Mouse (Mus musculus): Measurements from ENCODE around the gene Ahdc1.

The Ahdc1 gene

GRCm38 (mm10) chr4:133035446-133035845 is 24.4 kb downstream of the Ahdc1 start:
- in situ Hi-C loops (cut with MboI, MseI) = no loop called here

- in situ Hi-C loops (cut with MboI, MseI) = no loop called here
These were observed 24.9 kb downstream of the Ahdc1 start for GRCm38 (mm10) chr4:133035946-133036345.

- in situ Hi-C loops (cut with MboI, MseI) = no loop called here
These were observed 26.2 kb downstream of the Ahdc1 start for GRCm38 (mm10) chr4:133037293-133037692.

- in situ Hi-C loops (cut with MboI, MseI) = no loop called here
These were observed 26.7 kb downstream of the Ahdc1 start for GRCm38 (mm10) chr4:133037798-133038197.

GRCm38 (mm10) chr4:133038521-133039115 is 27.6 kb downstream of the Ahdc1 start:
- in situ Hi-C loops (cut with MboI, MseI) = no loop called here

- in situ Hi-C loops (cut with MboI, MseI) = no loop called here
These were observed 28.2 kb downstream of the Ahdc1 start for GRCm38 (mm10) chr4:133039116-133039819.

GRCm38 (mm10) chr4:133039832-133040231 is 28.8 kb downstream of the Ahdc1 start:
- in situ Hi-C loops (cut with MboI, MseI) = no loop called here

GRCm38 (mm10) chr4:133040241-133040904 is 29.3 kb downstream of the Ahdc1 start:
- in situ Hi-C loops (cut with MboI, MseI) = no loop called here

GRCm38 (mm10) chr4:133042244-133042643 is 31.2 kb downstream of the Ahdc1 start:
- in situ Hi-C loops (cut with MboI, MseI) = no loop called here

GRCm38 (mm10) chr4:133042651-133043635 is 31.9 kb downstream of the Ahdc1 start:
- in situ Hi-C loops (cut with MboI, MseI) = no loop called here

- in situ Hi-C loops (cut with MboI, MseI) = no loop called here
These were observed 33.0 kb downstream of the Ahdc1 start for GRCm38 (mm10) chr4:133043798-133044646.

GRCm38 (mm10) chr4:133044647-133045094 is 33.6 kb downstream of the Ahdc1 start:
- in situ Hi-C loops (cut with MboI, MseI) = no loop called here

- in situ Hi-C loops (cut with MboI, MseI) = no loop called here
These were observed 34.9 kb downstream of the Ahdc1 start for GRCm38 (mm10) chr4:133045771-133046474.

GRCm38 (mm10) chr4:133046691-133047352 is 35.8 kb downstream of the Ahdc1 start:
- in situ Hi-C loops (cut with MboI, MseI) = no loop called here

GRCm38 (mm10) chr4:133047353-133048105 is 36.5 kb downstream of the Ahdc1 start:
- in situ Hi-C loops (cut with MboI, MseI) = no loop called here

GRCm38 (mm10) chr4:133049071-133049920 is 38.2 kb downstream of the Ahdc1 start:
- in situ Hi-C loops (cut with MboI, MseI) = no loop called here

- in situ Hi-C loops (cut with MboI, MseI) = loop anchor here in 1 of 2 experiments (5.0 kb wide), 1 partner anchor 103 kb away; no protein-coding TSS in a partner anchor
These were observed 39.3 kb downstream of the Ahdc1 start for GRCm38 (mm10) chr4:133050196-133050836.

All from T-helper 17 cell (primary cell).